Mouse (Mus musculus) thymus, adult 18-20 months (tissue): ENCODE data around the gene Cntn6.

Experiments used
- DNase-seq, 2 experiments: peaks; one replicate each; pipeline ENCODE4 v3.0.0; 2022; ENCODE audit warnings: mixed read lengths in 2 of 2

Gene Cntn6

DNA sequence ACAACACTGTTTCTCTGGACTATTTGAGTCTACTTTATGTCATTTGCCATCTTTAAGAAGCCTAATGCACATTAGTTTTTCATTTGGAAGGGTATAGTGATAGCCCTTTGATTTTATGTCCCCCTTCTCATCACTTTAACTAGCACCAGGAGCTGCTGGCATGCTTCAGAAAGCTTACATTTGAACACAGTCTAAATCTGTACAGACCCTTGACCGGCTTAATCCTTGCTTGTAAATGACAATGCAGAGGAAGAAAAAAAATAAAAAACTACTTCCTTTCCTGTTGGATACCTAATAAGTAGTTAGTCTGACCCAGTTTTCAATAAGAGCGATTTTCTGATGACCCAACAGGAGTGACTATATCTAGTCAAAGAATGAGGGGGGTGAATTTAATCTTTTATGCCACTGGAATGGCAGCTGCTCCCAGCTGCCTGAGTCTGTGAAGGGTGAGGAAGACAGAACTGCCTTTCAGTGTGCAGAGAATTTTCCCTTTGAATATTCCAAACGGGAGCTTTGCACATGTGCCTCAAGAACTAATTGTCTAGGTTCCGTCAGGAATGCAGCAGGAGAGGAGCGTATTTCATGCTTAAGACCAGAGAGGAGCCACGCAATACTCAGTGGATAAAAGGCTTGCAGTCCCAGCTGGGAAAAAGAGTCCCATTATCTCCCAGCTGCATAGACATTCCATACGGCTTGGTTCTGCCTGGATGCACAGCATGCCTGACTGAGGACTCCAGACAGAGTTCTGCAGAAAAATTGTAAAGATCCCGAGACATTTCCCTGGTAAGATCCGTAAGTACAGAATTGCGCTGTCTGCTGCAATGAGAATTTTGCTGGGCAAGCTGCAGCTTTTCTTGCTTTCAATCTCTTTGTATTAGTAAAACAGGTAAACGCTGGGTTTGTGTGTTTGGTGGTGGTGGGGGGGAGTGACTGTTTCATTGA is at the start of gene Cntn6:
TSS of gene Cntn6 (plus strand) at position 301 of the 942 bp plus-strand sequence.
- DNase-seq = no peak

DNA sequence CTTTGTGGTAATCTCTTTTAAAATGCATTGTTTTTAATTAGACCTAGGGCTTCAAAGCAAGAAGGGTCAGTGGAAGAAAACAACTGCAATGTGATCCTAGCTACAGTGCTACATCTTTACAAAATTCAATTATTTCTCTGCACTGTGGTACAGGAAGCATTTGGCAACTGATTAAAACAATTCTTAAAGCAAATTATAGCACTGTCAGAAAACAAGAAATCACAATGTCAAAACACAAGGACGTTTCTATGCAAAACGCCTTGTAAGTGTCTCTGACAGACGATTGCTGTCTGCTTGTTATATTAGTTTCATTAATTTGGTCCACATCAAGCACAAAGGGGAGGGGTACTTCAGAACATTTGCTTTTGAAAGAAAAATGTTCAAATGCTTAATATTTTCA is 48.9 kb upstream of the Cntn6 start:
- no peak for DNase-seq

DNA sequence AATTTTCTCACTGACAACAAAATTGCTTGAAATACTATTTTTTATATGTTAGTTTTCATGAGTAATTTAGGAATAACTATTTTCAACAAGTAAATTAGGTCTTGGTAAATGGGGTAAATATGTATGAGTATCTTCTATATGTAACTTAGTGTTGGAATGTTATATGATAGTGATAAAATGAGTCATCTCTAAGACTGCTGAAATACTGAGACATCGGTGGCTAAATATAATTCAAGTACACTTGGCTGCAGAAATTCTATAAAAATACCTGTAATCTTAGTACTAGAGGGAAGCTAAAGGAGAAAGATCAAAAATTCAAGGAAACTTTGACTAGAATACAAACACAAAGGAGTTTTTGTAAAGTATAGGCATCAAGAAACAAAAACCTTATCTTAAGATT is 21.9 kb upstream of the Cntn6 start:
- no peak for DNase-seq

DNA sequence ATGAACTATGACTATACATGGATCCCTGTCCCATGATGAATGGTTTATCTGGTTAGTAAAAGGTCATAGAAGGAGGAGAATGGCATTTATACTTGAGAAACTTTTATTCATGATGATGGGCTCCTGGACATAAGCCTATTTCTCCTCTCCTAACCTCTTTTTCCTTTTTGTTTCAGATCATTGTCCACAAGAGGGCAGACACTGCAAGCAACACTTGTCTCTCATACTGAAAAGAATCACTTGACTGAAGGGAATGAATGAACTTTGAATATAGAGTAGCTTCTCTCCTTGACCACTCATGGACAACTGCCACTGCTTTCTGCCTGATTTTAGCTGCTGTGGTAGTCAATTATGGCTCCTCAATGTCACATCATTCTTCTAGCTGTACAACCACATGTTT is 13.3 kb upstream of the Cntn6 start:
- DNase-seq = no peak

DNA sequence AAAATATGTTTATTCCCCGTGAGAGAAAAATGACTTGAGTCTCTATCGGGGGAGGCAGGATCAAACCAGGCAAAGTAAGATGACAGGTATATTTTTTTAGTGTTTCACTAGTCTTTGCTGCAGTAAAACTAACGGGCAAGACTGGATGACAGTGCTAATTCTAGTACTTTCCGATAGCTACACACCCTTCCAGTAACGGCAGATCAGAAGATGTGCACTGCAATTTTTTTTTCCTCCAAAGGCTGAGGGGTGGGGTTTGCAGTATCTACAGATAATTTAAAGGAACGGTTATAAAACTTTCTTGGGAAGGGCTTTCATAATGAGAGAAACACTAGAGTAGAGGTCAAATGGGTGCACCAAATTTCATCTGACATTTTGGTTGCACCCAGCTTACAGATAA is 869 bp downstream of the Cntn6 start:
- DNase-seq = no peak

DNA sequence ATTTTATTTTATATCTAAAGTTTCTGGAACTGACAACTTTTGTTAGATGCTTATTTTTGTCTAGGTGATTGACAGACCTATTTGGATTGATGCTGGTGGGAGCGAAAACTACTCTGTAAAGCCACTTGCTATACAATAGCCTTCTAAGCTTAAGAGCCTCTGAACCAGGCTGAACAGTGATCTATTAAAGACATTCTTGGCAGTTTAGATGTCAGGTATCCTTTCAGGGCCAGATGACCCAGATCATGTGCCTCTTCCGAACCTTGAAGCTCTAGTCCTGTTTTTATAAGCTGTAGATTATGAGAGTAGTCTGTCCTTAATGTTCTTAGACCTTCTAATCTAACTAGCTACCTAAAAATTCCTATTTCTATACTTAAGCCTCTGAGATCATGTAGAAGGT is 3.2 kb downstream of the Cntn6 start:
- no peak for DNase-seq

DNA sequence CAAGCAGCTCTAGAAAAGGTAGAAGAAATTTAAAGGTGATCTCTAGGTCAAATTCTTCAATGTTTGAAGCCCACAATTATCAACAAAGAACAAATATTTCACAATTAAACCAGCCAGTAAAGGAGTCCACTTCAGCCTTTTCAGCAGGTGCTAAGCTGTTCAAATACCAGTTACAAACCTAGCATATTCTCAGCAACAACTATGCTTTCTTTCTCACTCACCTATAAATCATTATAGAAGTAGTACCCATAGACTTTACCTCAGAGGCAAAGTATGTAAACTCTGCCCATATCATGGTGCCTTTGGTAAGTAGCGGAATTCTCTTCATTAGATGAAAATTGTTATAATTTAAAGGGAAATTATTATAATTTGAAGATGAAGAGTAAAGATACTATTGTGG is 71.4 kb downstream of the Cntn6 start:
- no peak for DNase-seq

DNA sequence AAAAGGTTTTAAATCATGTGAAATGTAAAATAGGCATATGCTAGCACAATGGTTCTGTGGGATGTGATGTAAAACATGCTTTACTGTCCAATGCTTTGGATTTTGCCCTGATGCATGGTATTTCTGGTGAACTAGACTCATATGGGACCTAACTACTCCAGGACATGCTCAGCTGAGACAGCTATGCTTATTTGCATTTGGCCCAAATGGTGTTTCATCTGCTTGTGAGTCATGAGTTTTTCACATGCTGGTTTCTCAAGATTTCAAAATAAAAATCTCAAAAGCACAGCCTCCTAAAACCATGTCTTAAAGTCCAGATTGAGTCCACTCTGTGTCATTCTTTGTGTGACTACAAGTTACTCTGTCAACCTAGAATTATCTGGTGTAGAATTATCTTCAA is 77.0 kb downstream of the Cntn6 start:
- DNase-seq = no peak

DNA sequence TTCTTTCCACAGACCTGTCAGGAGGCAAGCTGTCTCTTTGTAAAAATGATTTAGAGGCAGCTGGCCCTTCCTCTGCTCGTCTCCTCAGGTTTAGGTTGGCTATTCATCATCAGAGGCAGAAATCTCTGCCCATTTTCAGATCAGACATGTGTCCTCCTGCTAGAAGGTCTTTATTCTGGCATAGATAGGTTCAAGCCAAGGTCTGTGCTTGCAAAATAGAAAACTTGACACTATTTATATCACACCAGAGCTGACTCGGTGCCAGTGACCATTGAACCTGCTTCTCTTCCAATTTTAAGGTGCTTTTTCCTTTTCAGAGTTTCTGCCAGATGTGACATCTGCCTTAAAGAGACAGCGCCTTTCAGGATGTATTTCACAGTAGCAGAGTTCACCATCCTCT is 95.4 kb downstream of the Cntn6 start:
- no peak for DNase-seq

DNA sequence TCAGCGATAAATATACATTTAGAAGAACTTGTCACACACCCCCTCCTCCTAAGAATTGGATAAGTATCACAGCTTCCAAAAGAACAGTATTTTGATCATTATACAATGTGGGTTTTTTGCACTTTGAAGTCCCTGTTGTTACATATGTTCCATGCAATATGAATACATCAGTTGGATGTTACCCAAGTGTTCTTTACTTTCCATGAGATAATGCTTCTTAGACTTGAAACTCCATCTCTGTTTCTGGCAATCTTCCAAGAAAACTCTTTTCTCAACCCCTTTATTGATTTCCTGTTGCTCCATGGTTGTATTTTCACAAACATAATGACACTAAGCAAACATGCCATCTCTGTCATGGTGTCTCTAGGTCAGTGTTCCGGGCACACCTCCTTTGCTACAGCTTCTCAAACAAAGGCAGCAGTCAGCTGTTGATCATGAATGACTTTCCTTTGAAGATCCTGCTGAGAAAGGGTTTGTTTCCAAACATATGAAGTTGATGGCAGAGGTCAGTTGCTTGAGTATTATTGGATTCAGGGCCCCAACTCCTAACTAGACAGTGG is 108.3 kb downstream of the Cntn6 start:
- DNase-seq = no peak

DNA sequence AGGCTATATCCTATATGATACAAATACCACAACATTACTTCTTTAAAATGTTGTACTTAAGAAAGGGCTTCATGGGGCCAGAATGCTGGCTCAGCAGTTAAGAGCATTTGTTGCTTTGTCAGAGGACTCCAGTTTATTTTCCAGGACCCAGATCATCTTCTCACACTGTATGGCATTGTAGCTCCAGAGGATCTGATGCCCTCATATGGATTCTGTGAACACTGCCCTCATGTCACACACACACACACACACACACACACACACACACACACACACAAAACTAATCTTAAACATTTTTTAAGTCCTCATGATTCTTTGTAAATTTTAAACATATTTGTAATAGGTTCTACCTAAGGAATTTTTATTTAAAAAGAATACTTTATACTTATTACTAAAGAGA is 110.3 kb downstream of the Cntn6 start:
- DNase-seq = no peak

DNA sequence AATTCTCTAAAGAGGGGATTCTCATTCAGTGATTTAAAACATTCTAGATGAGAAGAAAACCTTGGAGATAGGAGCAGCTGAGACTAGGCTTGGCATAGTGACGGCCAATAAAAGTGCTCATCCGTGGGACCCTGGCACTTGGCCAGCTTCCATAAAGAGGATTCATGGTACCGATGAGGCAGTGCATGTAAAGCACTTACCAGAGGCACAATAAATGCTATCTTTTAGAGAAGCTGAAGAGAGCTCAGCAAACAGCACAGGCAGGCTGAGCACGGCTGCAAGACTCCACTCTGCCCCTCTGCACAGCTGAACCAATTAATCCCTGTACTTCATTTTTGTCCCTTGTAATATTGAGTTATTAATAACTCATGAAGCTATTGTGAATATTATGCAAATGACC is 110.8 kb downstream of the Cntn6 start:
- no peak for DNase-seq

DNA sequence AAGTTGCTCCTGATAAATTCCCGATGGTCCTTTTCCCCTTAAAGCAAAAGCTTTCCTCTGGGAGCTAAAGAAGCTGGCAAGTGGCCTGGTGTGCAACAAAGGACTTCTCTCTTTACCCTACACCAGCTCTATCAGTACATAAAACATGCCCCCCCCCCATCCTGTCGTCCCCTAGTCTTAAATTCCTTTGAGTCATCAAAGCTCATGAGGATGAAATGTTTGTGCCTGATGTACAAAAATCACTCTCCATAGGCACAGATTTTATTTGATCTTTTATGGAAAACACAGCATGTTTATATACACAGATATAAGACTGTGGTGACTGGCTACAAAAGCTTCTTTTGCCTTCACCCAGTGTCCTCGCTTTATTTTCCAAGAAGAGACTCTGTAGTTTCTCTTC is 112.6 kb downstream of the Cntn6 start:
- DNase-seq = no peak

DNA sequence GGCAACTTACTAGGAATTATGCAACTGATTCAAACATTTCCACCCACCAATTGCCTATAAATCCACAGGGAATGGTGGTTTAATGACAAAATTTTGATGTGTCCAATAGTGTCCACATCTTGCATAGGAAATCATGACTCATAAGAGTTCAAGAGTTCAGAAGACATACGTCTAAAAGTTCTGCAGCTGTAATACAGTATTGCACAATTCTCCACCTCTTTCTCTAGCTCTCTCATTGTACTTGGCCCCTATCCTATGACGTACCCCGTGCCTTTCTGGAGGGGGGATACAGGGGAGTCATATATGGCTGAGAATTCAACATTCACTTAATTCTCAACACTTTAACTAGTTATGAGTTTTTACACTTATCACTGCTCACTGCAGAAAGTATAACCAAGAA is 160.9 kb downstream of the Cntn6 start:
- no peak for DNase-seq

DNA sequence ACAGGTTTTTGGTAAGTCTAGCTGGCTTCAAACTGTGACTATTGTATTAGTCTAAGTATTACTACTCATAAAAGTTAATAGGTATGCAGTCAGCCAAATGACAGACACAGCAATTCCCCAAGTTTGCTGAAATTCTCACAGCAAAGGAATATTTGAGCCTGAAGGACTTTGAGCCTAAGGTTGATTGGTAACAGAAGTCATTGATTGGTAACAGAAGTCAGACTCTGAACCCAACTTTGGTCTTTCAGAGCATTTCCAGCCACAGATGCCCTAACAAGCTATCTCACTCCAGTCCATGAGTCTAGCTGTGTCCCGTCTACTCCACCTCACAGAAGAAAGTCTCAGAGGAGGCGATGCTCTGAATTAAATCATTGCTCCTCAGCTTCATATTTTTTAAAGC is 176.1 kb downstream of the Cntn6 start:
- DNase-seq = no peak

DNA sequence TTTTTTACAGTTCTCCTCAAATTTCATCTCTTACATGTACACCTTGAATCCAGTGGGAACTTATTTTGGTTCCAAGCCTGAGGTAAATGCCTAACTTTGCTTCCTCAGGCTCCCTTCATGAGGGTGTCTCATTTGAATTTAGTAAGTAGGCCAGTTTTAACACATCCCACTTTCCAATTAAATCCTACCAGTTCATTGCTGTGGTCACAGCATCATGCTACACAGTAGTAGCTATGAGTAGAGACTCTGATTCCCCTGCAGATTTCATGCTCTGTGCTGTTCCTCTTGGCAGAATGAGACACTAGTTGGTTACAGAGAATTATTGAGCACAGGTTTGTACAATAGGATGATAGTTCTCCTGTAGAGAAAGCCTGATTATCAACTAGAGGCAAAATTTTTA is 181.7 kb downstream of the Cntn6 start:
- no peak for DNase-seq

DNA sequence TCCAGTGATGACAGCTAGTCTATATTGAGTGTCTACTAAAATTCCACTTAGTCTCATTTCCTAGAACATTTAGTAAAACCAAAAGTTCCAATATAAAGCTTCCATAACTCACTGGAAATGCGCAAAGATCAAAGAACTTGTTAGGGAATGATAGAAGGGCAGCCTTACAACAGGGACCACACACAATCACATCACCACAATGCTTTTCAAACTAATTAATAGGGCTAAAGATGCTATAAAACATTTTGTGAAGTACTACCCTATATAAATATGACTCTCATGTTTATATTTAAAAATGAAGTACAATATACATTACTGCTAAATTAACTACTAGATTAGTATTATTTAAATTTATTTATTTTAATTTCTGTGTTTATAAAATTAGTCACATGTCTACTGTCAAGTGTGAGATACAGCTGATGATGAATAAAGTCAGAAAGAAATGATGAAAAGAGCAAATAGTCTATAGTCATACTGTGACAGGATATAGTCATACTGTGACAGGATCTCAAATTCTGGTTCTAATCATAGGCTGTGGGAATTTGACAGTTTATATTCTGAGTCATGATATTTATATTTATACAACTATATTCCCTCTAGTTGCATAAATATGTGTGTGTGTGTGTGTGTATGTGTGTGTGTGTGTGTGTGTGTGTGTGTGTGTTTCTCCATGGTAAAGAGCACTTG is 187.4 kb downstream of the Cntn6 start:
- DNase-seq = no peak

DNA sequence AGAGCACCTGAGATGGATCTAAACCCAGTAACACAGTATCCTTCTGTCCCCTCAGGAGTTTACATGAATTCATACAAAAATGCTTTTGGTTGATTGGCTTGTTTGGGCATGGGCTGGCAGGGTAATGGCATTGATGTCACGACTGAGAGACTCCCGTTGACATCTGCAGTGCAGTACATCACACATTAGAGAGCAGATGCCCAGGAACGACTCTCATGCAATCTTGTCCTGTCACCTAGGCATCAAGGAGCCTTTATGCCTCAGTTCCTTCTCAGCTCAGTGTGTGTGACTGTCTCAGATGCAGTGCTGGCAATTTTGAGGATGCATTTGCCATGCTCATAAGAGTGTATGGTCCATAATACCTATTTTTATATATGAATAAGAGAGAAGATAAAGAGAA is 195.4 kb downstream of the Cntn6 start:
- no peak for DNase-seq

DNA sequence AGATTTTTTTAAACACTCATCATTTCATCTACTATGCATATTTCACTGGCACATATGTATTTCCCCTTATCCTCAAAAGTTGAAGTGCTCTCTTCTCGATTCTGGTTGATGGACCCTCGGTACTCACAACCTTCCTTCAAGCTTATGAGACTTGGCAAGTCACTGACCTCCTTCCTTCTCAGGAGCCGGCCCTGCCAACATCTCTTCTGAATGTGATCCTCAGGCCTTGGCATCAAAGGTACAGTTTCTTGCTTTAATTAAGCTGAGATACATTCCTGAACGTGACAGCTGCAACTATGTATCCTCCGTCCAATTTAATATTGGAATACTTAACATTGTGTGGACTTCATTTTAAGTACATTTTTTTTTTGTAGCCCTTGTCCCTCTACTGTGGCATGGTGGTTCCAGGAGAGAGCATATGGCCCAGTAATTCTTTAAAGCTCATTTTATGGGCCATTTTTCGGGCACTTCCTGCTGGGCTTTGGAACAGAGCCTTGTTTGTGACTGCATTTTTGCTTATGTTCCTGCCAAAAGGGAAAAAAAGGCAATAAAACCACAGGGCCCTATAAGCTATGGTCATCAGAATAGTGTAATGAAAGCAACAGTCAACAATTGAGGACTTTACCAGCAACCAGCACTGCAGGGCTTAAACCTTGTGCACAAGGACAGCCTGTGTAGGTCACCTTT is 196.0 kb downstream of the Cntn6 start:
- no peak for DNase-seq

DNA sequence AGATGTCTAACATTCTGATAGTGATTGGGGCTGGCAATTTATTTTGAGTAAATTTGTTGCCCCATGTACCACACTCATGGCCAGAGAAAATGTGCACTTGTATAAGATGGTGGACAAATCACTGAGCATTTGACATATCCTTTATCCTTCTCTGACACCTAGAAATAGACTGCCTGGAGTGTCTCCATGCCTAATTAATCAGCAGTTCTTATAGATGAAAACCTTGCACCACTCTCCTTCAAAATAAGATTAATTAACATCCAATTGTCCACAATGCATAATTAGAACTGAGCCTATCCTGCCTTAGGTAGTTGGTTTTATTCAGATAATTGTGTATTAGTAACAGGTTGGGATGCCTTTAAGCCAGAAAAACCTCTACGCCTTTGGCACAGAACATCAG is 236.0 kb downstream of the Cntn6 start:
- no peak for DNase-seq

DNA sequence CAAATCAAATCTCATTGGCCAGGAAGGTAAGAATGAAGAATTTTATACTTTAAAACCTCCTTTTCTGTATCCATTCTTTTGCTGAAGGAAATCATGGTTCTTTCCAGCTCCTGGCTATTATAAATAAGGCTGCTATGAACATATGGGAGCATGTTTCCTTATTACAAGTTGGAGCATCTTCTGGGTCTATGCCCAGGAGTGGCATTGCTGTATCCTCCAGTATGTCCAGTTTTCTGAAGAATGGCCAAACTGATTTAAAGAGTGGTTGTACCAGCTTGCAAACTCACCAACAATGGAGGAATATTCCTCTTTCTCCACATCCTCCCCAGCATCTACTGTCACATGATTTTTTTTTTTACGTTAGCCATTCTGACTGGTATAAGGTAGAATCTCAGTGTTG is 241.7 kb downstream of the Cntn6 start:
- no peak for DNase-seq

DNA sequence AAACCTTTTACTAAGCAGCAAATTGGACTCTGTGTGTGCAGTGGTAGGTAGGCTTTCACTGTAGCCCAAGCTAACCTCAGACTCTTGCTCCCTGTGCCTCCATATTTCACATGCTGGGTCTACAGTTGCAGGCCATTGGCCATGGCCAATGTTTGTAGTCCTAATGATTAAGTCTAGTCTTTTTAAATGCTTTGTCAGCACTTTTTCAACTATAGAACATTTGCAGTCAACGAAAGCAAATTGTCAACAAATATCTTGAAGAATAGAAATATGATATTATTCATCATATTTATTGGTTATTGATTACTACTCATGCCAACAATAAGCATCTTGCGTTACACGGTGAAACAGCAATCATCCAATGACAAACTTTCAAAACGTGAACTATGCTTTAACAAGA is 246.4 kb downstream of the Cntn6 start:
- DNase-seq = no peak

DNA sequence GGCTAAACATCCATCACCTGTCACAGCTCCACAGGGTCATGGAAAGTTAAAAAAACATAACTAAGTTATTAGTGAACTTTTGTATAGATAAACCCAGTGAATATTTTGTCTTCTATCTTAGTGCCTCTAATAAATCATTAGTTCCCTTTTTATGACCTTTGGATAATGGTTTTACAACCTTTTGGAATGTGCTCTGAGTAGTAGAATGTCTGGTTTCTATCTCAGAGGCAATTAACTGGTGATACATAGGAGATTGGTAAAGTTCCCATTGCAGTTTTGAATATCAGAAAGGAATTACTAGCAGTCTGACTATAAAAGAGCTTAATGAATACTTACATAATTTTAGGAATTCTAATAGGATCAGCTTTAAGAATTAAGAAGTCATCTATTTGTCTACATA is 265.5 kb downstream of the Cntn6 start:
- DNase-seq = no peak

DNA sequence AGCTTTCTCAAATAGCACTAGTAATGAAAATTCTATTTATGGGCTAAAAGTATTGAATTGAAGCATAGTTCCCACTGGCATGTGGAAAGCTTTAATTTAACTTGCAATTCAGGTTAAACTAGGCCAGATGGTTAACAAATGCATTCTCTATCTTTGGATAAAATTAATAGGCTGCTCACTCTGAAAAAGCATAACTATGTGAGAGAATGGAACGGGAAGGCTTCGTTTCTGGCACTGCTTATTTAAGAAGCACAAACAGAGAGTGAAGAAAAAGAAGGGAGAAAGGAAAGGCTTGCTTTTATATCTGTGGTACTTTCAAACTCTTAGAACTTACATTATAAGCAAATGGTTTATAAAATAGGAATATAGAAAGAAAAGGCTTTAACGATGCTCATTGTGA is 268.6 kb downstream of the Cntn6 start:
- no peak for DNase-seq
